Mouse (Mus musculus) frontal cortex, adult (tissue): Measurements from ENCODE around the gene 9930104L06Rik.
A peak's percentile ranks its signal among the peaks of the same experiment; 100 is the strongest.

Experiments used
- ATAC-seq: cut with Nextera tagmentation; 2 replicates; pipeline ENCODE4 v1.9.2; 2017; ENCODE audit warnings: mild to moderate bottlenecking, moderate library complexity, mixed read lengths; ENCODE audit not compliant: low TSS enrichment

9930104L06Rik gene

GRCm38 (mm10) chr4:124959062-124959461 lies 22.2 kb downstream of the 9930104L06Rik start:
- ATAC-seq = no peak

DNA sequence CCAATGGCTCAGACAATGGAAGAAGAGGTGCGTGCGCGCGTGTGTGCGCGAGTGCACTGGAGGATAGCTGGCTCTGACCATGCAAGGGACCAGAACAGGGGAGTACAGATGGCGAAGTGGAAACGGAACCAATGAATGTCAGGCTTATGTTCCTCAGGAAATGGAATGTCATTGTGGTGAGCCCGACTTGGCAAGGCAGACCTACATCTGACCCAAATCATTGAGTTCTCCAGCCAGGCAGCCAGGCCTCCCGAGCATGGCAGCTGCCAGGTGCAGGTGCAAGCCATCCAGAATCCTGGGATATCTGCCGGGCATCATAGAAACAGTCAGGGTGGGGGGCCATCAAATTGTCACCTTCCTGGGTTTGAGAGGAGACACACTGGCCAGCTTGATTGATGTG lies 24.1 kb downstream of the 9930104L06Rik start:
- ATAC-seq = no peak

- no peak for ATAC-seq
Measured at GRCm38 (mm10) chr4:124962576-124962975, 25.7 kb downstream of the 9930104L06Rik start.

DNA sequence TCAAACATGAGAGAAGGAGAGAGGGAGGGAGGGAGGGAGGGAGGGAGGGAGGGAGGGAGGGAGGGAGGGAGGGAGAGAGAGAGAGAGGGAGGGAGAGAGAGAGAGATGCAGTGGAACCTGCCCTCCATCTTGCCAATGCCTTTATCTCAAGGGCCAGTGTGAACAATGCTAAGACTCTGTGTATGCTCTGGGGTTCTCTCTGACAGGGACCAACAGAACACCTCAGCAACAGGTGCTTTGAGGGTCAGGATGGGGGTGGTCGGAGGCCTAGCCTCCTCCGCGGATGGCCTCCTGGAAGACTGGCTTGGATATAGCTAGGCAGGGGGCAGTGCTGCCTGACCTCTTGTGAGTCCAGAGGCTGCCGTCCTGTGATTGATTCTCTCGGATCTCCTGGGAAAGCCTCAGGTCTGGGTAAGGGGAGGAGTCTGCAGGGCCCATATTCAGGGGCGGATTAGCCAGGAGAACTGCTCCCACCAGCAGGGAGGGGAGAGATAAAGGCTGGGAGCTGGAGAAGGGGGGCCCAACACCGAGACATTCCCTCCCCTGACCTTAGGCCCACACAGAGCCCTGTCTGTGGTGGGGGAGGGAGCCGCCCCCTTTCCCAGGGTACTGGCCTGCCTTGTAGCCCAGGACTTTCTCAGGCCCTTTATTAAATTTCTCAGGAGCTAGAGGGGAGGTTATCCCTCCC lies 28.2 kb downstream of the 9930104L06Rik start:
- ATAC-seq = no peak

- ATAC-seq = no peak
Measured at GRCm38 (mm10) chr4:124968711-124969110, 31.9 kb downstream of the 9930104L06Rik start.

DNA sequence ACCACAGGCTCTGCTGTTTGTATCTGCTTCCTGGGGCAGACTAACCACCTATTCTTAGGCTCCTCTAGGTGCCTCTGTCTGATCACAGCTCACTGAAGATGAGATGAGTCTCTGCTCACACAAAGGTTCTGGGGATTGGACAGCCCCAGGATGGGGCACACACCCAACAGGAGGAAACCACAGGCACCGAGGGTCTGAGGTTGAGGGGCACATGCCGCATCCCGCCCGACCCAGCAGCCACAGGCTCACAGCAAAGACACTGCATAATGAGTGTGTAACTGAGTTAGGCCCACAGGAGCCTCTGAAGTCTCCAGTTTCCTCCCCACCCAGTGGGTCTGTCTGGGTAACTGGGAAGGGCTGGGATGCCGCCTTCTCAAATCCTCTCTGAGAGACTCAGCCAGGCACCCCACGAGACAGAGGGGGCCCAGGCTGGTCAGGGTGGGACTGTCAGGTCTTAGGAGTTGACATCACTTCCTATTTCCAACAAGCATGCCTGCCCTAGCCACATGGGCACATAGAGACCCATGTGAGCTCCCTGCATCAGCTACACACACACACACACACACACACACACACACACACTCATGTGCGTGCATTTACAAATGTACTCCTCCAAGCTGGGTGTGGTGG lies 32.5 kb downstream of the 9930104L06Rik start:
- no peak for ATAC-seq

GRCm38 (mm10) chr4:124970194-124970593 lies 33.3 kb downstream of the 9930104L06Rik start:
- ATAC-seq = no peak

- ATAC-seq = no peak
Measured at GRCm38 (mm10) chr4:124970677-124971076, 33.8 kb downstream of the 9930104L06Rik start.

- ATAC-seq = no peak
Measured at GRCm38 (mm10) chr4:124971094-124971493, 34.2 kb downstream of the 9930104L06Rik start.

- no peak for ATAC-seq
Measured at GRCm38 (mm10) chr4:124972316-124972715, 35.5 kb downstream of the 9930104L06Rik start.

- ATAC-seq = no peak
Measured at GRCm38 (mm10) chr4:124973296-124973695, 36.4 kb downstream of the 9930104L06Rik start.

DNA sequence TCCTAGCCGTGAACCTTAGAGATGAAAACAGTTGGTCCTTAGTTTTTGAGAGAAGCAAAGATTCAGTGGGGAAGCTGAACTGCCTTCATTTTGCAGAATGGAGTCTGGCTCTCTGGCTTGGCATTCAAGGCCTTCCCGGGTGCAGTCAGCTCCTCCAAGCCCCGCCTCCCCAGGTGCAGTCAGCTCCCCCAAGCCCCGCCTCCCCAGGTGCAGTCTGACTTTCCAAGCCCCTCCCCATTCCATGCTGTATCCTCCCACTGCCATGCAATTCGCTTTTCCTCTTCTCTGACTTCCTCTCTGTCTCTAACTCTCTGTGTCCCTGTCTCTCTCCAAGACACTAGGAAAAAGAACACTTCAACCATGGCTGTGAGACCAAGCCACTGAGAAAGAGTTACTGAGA lies 41.4 kb downstream of the 9930104L06Rik start:
- ATAC-seq = no peak

DNA sequence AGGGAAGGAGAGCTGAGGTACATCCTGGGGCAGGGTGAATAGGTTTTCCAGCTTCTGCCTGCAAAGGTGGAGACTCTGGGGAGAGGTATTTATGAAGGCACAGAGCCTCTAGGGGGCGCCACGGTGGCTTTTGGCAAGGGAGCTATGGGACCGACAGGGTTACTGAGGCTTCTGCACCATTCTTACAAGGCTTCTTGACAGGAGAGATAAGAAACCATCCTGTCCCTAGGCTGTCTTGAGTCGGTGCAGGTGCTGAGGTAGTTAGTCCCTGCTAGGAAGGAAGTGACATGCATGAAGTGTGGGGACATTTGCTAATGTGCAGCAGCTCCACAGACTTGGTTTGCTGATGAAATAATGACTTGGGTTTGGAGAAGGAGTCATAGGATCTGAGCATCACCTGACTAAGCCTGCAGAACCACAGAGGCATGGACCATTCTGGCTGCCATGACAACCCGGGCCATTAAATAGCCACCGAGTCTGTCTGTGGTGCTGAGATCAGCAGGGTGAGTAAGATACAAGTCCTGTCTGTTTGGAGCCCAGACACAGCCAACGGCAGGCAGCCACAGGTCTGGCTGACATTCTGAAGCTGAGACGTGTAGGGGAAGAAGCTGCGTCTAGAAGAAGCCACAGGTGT lies 47.2 kb downstream of the 9930104L06Rik start:
- ATAC-seq = no peak

DNA sequence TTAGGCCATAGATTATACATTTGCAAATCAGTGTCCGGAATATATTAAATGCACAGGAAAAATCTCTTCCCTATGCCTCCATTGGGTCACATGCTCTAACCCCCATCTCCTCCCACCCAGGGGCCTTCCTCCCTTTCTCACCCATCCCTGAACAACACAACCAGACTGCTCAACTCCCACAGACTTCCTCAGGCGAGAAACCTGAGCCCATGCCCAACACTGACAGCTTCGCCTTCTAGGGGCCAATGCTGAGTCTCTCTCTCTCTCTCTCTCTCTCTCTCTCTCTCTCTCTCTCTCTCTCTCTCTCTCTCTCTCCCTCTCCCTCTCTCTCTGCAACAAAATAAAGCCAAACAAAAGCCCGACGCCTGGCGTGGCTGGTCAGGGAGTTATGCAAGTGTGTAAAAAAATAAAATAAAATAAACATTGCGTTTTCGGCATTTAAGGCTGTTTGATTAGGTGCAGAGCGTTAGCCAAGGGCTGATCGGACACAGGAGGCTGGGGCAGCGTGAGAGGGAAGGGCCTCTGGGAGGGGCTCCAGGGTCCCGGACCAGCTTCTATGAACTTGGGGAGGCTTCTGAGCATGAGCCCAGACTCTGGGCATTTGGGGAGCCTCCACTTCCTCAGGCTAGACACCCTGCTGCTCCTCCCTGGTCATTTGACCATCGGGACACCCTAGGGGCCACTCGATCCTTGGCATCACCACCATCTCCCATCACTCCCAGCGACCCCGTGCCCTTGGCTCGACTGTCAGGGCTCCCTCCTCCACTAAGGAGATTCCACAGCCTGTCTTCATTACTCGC lies 48.2 kb downstream of the 9930104L06Rik start:
- ATAC-seq = peak; percentile 50; the same call in 1 of the 2 replicates

DNA sequence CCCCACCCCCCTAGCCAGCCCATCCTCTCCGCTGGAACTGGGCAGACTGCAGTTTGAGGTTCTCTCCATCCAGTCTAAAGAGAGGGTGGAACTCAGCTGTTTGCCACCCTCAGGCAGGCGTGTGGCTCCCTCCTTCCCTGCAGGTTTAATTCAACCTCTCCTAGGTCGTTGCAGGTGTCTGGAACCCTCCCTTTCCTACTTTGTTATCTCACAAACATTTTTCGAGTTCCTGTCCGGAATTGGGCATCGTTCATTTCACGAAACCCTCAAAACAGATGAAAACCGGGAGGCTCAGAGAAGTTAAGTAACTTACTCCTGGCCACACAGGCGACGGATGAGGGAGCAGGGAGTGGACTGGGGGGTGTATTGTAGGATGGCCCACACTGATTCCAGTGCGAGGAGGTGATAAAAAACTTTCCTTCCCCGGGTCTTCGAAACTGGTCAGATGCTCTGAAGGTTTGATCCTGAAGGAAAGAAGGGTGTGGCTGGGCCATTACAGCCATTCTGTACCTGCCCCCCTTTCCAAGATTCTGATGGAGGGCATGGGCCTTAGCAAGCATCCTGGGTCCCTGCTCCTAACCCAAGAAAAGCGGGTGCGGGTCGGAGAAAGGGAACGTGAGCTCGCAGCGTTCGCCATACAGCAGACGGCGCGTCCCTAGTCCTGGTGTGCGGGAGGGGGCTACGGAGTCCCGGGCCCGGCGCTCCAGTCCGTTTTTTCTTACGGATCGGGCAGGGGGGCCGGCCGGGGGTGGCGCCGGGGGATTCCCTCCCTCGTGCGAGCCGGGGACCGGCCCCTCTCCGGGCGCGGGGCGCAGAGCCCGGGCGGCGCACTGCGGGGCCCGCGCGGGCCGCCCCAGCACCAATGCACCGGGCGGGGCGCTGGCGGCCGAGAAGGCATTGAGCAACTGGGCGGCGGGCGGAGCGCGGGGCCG lies 49.1 kb downstream of the 9930104L06Rik start, which contains the start of gene Rspo1:
Gene Rspo1, plus strand, starts transcription at position 760 of the 932 bp plus-strand sequence.
- no peak for ATAC-seq

DNA sequence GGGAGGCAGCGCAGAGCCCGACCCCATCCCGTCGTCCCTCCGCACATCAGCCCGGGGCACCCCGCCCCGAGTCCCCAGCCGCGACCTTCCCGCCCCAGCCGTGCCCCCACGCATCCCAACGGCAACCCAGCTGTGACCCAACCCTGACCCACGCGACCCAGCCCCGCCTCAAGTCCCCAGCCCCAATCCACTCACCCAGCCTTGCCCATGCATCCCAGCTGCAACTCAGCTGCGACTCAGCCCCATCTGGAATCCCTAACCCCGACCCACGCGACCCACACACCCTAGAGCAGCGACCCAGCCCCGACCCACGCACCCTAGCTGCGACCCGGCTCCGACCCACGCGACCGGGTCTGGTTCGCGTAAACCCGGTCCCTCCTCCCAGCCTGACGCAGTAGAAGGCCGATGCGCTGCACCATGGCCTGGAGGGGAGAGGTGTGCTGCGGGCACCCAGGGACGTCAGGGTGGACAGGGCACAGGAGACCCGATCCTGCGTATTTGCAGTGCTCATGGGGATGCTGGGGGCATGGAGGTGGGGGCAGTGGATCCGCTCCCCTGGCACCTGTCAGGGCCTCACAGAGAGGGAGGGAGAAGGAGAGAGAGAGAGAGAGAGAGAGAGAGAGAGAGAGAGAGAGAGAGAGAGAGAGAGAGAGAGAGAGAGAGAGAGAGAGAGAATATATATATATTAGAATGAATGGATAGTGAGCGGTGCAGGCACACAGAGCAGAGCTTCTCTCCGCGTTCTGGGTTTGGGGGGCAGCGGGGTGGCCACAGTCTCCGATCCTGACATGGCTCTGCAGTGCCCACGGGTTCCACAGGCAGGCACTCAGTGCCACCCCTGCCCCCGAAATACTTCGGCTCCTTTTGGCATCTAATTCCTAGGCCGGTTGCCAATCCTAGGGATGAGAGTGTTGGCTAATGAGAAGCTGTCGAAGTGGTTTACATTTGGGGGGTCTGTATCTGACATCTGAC lies 50.2 kb downstream of the 9930104L06Rik start:
- ATAC-seq = no peak

DNA sequence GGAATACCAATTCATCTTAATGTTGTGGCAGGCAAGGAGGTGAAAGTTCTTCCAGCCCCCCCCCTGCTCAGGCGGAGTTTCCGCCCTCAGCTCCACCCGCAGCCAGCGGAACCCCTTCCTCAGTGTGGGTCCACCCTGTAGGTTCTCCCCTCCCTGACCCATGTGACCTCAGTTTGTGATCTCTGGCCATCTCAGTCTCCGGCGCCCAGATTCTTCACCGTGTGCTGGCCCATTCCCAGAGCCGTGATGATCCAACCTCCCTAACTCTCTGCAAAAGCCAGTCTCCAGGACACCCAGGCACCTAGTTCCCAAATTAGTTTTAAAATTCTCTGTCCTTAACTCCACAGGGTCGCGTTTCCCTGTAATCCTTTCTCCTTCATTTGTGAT lies 50.9 kb downstream of the 9930104L06Rik start:
- ATAC-seq = no peak

- ATAC-seq = no peak
Measured at GRCm38 (mm10) chr4:124988382-124988781, 51.5 kb downstream of the 9930104L06Rik start.

DNA sequence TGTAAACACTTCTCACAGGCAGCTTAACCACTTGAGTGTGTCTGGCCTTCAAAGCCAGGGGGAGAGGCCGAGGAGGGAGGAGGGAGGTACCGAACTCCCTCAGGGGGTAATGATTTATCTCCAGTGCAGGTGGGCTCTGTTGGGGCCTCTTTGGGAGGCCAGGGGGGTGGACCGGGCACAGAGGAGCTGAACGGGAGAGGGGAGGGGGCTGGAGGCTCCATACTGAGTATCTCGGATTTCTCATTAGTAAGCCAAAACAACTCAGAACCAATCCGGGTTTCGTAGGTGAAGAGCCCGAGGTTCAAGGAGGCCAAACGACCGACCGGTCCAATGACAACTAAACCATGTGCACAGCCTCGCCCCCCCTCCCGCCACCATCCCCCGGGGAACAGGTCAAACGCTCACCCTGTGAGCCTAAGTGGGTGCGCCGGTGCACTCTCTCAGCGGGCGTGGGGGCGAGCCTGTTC lies 53.0 kb downstream of the 9930104L06Rik start:
- ATAC-seq = no peak

DNA sequence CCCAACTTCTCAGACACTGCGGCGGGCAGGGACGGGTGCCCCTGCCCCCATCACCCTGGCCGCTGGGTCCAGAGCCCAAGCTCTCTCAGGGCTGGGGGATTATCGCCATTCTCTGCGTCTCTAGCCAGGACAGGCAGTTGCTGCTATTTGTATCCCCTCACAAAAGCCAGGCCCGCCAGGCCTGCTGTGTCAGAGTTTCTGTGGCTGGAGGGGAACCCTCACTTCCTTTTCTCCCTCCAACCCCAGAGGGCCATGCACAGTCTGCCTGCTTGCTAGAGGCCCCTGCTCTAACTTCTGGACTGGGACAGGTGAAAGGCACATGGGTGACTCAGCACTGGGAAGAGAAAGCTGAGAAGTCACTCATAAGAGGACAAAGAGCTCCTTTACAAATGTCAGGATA lies 53.5 kb downstream of the 9930104L06Rik start:
- no peak for ATAC-seq
